Mouse (Mus musculus): ENCODE measurements around the gene Abcc8. TPM values are rescaled to one million over a fixed set of nuclear protein-coding genes. Genes with fewer than 3 reads are reported as not detected.

Gene Abcc8
- polyA plus RNA-seq, 2 experiments: 0.13 TPM

- H3K9me3 ChIP-seq (ENCODE audit: control insufficient read depth, low read length): no peaks in the 10 kb centered on the region
- H3K4me1 ChIP-seq (replicated peaks; ENCODE audit: control insufficient read depth in 2 of 2, insufficient read depth in 2 of 2, low read length in 1 of 2): no peaks in the 10 kb centered on the region
- TF ChIP-seq EP300 (IDR thresholded peaks at IDR 0.05; ENCODE audit: low read depth): no peak
- no peak for TF ChIP-seq CTCF (IDR thresholded peaks at IDR 0.05; ENCODE audit: low read depth)
- DNase-seq (ENCODE audit: low read depth in 3 of 3, low spot score in 3 of 3): no peak
- H3K4me3 ChIP-seq (ENCODE audit: insufficient read depth in 1 of 2, low read depth in 2 of 2, low read length in 2 of 2): no peak overlapping the region
- no peak overlapping the region for H3K9ac ChIP-seq (replicated peaks)
- H3K36me3 ChIP-seq (replicated peaks; ENCODE audit: control insufficient read depth, insufficient read depth, low read depth): no peaks in the 10 kb centered on the region
- no peak overlapping the region for H3K27ac ChIP-seq
- no peak overlapping the region for H3K4me2 ChIP-seq (ENCODE audit: low read depth)
- peaks cover 7% of the 10 kb centered on the region for H3K27me3 ChIP-seq (ENCODE audit: control insufficient read depth, insufficient read depth, low read length)
- no peak for ATAC-seq (ENCODE audit: insufficient read depth)
- WGBS (ENCODE audit: insufficient replicate concordance): 69% methylated on average over 27 of the region's 27 CpGs
These were observed 75.4 kb downstream of the Abcc8 start for GRCm38 (mm10) chr7:46104256-46104915.

GRCm38 (mm10) chr7:46103771-46104170 is 76.1 kb downstream of the Abcc8 start:
- Histone ChIP-seq H3K9ac (replicated peaks) (no peak overlapping the region), H3K4me1 (replicated peaks; ENCODE audit: control insufficient read depth in 2 of 2, insufficient read depth in 2 of 2, low read length in 1 of 2) (no peaks in the 10 kb centered on the region), H3K27me3 (ENCODE audit: control insufficient read depth, insufficient read depth, low read length) (peaks cover 7% of the 10 kb centered on the region), H3K36me3 (replicated peaks; ENCODE audit: control insufficient read depth, insufficient read depth, low read depth) (no peaks in the 10 kb centered on the region), H3K9me3 (ENCODE audit: control insufficient read depth, low read length) (no peaks in the 10 kb centered on the region), H3K4me2 (ENCODE audit: low read depth) (no peak overlapping the region), H3K4me3 (ENCODE audit: insufficient read depth in 1 of 2, low read depth in 2 of 2, low read length in 2 of 2) (no peak overlapping the region), H3K27ac (no peak overlapping the region)
- DNase-seq (ENCODE audit: low read depth in 3 of 3, low spot score in 3 of 3) (no peak), ATAC-seq (ENCODE audit: insufficient read depth) (no peak)
- WGBS (ENCODE audit: insufficient replicate concordance): 69% methylated on average over 8 of the region's 8 CpGs
- no peak for TF ChIP-seq EP300 (IDR thresholded peaks at IDR 0.05; ENCODE audit: low read depth)
- TF ChIP-seq CTCF (IDR thresholded peaks at IDR 0.05; ENCODE audit: low read depth): no peak

GRCm38 (mm10) chr7:46103075-46103591 is 76.7 kb downstream of the Abcc8 start:
- ATAC-seq (ENCODE audit: insufficient read depth) (no peak), DNase-seq (ENCODE audit: low read depth in 3 of 3, low spot score in 3 of 3) (no peak)
- no peak overlapping the region for H3K9ac ChIP-seq (replicated peaks)
- no peaks in the 10 kb centered on the region for H3K36me3 ChIP-seq (replicated peaks; ENCODE audit: control insufficient read depth, insufficient read depth, low read depth)
- TF ChIP-seq EP300 (IDR thresholded peaks at IDR 0.05; ENCODE audit: low read depth) (no peak), CTCF (IDR thresholded peaks at IDR 0.05; ENCODE audit: low read depth) (no peak)
- no peak overlapping the region for H3K27ac ChIP-seq
- H3K4me1 ChIP-seq (replicated peaks; ENCODE audit: control insufficient read depth in 2 of 2, insufficient read depth in 2 of 2, low read length in 1 of 2): no peaks in the 10 kb centered on the region
- H3K4me2 ChIP-seq (ENCODE audit: low read depth): no peak overlapping the region
- peaks cover 7% of the 10 kb centered on the region for H3K27me3 ChIP-seq (ENCODE audit: control insufficient read depth, insufficient read depth, low read length)
- no peaks in the 10 kb centered on the region for H3K9me3 ChIP-seq (ENCODE audit: control insufficient read depth, low read length)
- no peak overlapping the region for H3K4me3 ChIP-seq (ENCODE audit: insufficient read depth in 1 of 2, low read depth in 2 of 2, low read length in 2 of 2)
- WGBS (ENCODE audit: insufficient replicate concordance): 59% methylated on average over 8 of the region's 8 CpGs

GRCm38 (mm10) chr7:46100563-46100962 is 79.3 kb downstream of the Abcc8 start, which contains the start of gene Kcnj11:
Gene Kcnj11, minus strand, starts transcription at chr7:46100764.
- DNase-seq (ENCODE audit: low read depth in 3 of 3, low spot score in 3 of 3): peak; percentile 30 to 46 (median 30)
- WGBS (ENCODE audit: insufficient replicate concordance): 1% methylated on average over 34 of the region's 34 CpGs
- no peak within 1 kb of the TSS for H3K27ac ChIP-seq
- 0 out of 4 replicates have a peak within 1 kb of the TSS, but pooled peaks of 1 of the 2 experiments have one; percentile 2 for H3K4me3 ChIP-seq (ENCODE audit: insufficient read depth in 1 of 2, low read depth in 2 of 2, low read length in 2 of 2)
- no peaks in the 10 kb centered on the region for H3K4me1 ChIP-seq (replicated peaks; ENCODE audit: control insufficient read depth in 2 of 2, insufficient read depth in 2 of 2, low read length in 1 of 2)
- TF ChIP-seq EP300 (IDR thresholded peaks at IDR 0.05; ENCODE audit: low read depth) (no peak), CTCF (IDR thresholded peaks at IDR 0.05; ENCODE audit: low read depth) (peak; percentile 75)
- peaks cover 7% of the 10 kb centered on the region for H3K27me3 ChIP-seq (ENCODE audit: control insufficient read depth, insufficient read depth, low read length)
- no peaks in the 10 kb centered on the region for H3K36me3 ChIP-seq (replicated peaks; ENCODE audit: control insufficient read depth, insufficient read depth, low read depth)
- no peak within 1 kb of the TSS for H3K9ac ChIP-seq (replicated peaks)
- ATAC-seq (ENCODE audit: insufficient read depth): 0 out of 2 replicates have a peak, but pooled peaks have one; percentile 45
- peak within 1 kb of the TSS; percentile 52 for H3K4me2 ChIP-seq (ENCODE audit: low read depth)
- no peaks in the 10 kb centered on the region for H3K9me3 ChIP-seq (ENCODE audit: control insufficient read depth, low read length)

DNA sequence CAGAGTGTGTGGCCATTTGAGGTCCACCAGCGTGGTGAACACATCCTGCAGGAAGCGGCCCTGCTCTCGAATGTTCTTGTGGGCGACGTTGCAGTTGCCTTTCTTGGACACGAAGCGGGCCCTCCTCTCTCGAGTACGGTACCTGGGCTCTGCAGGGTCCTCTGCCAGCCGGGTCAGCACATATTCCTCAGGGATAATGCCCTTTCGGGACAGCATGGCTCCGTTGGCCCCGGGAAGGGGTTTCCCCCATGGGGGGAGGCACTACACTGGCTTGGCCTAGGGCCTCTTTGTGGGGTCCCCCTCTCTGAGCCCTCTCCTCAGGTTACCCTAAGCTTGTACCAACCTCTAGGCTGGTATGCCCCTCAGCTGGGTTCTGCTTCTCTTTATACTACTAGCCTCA is 80.2 kb downstream of the Abcc8 start:
- Histone ChIP-seq H3K27ac (no peak overlapping the region), H3K9ac (replicated peaks) (no peak overlapping the region), H3K4me3 (ENCODE audit: insufficient read depth in 1 of 2, low read depth in 2 of 2, low read length in 2 of 2) (no peak overlapping the region), H3K4me2 (ENCODE audit: low read depth) (no peak overlapping the region), H3K9me3 (ENCODE audit: control insufficient read depth, low read length) (no peaks in the 10 kb centered on the region), H3K36me3 (replicated peaks; ENCODE audit: control insufficient read depth, insufficient read depth, low read depth) (no peaks in the 10 kb centered on the region), H3K4me1 (replicated peaks; ENCODE audit: control insufficient read depth in 2 of 2, insufficient read depth in 2 of 2, low read length in 1 of 2) (no peaks in the 10 kb centered on the region), H3K27me3 (ENCODE audit: control insufficient read depth, insufficient read depth, low read length) (peaks cover 7% of the 10 kb centered on the region)
- ATAC-seq (ENCODE audit: insufficient read depth) (no peak), DNase-seq (ENCODE audit: low read depth in 3 of 3, low spot score in 3 of 3) (no peak)
- no peak for TF ChIP-seq EP300 (IDR thresholded peaks at IDR 0.05; ENCODE audit: low read depth)
- TF ChIP-seq CTCF (IDR thresholded peaks at IDR 0.05; ENCODE audit: low read depth): no peak
- 46% methylated on average over 13 of the region's 13 CpGs for WGBS (ENCODE audit: insufficient replicate concordance)
